Mouse (Mus musculus) fat pad, adult 2 months (tissue): ENCODE results near the gene Ckap4.

ENCODE experiments used
- DNase-seq: peaks from one replicate; pipeline ENCODE4 v3.0.0-alpha.2; 2011; ENCODE audit warnings: low read depth, low spot score; ENCODE audit errors: extremely low read depth

Ckap4 gene

DNA sequence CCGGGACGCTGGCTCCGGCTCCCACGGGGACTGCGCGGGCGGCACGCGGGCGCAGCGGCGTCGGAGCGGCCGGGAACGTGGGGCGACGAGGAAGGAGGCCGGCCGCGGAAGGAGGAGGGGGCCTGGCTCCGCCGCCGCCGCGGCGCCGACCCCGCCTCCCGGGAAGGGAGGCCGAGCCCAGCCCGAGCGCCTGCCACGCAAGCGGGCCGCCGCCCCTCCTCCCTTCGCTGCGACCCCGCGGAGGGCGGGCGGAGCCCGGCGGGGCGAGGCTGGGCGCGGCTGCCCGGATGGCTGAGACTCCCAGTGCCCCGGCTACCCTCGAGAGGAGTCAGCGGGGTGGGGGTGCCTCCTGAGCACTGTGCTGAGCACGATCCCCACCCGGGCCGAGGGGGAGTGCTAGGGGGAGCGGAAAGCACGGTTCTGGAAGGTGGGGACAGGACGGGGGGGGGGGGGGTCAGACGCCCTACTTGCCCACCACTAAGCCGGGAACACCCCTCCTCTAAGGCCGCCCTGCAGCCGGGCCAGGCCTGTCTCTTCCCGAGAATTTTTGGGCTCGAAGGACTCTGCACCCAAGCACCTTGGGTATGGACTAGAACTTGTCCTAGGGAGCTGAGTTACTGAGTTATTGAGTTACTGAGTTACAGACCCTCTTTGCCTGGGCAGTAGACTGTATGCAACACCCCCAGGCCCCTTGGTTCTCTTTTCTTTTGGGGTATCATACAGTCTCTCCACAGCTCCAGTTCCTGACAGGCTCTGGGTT lies at the start of gene Ckap4:
Gene Ckap4, minus strand, starts transcription at position 151 of the 760 bp plus-strand sequence.
- no peak for DNase-seq

DNA sequence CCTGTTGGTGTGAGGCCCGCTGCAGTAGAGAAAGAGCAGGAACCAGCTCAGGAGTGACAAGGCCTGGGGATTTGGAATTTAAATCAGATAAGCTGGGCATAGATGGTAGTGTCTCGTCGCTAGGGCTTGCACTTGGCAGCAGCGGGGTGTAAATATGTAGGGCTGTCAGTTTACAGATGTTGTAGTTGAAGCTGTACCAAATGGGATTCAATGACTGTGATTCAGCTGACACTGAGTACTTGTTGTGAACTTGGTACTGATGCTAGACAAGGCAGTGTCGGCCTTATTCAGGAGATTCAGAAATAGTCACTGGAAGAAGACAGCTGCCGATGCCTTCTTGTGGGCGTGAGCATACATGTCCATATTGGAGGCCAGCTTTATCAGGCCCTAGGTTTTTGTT lies 48.4 kb upstream of the Ckap4 start:
- DNase-seq, result no peak

DNA sequence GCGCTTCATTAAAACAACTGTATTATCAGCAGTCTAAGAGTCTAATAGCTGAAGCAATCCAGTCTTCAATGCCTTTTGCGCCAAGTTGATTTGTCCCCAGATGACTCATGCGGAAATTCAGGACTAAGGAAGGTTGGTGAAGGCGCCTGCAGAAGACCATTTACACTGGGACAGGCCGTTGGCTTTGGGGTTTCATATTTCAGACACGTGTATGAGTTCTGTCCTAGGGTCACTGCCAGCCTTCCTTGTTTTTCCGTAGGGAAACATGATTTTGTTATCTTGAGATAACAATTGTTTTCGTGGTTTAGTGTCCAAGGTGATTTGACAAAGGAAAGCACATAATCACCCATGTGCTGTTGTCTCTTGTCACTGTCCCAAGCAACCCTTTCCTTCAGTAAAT lies 47.3 kb upstream of the Ckap4 start:
- no peak for DNase-seq

DNA sequence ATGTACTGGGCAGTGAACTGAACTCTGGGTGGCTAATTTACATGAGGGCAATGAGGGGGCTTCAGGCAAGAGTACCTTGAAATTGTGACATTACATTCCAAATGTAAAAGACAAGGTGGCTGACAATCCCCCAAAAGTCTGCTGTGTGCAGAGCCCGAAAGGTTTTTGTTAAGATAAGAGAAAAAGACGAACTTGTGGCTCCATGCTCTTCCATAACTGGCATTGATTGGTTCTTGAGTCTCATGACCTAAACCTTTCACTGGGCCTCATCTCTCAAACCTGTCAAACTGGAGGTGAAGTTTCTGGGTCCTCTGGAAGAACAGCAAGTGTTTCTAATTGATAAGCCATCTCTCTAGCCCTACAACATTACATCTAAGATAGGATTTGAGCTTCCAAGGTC lies 45.7 kb upstream of the Ckap4 start:
- DNase-seq, result no peak

DNA sequence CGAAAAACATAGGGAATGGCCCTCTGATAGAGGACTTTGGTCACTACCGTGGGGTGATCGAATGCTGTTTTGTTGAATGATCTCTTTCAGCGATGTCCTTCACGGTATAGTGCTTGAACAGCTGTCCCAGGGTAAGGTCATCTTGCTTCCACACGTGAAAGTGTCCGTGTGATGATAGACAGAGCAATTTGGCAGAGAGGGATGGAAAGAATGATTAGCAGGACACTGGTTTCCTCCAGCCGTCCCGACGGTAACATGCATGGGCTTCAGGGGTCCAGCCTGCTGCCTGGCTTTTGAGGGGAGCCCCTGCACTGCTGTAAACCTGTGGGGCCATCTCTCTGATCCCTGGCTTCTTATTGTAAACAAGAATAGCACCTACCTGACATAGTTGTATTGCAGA lies 44.9 kb upstream of the Ckap4 start:
- no peak for DNase-seq

DNA sequence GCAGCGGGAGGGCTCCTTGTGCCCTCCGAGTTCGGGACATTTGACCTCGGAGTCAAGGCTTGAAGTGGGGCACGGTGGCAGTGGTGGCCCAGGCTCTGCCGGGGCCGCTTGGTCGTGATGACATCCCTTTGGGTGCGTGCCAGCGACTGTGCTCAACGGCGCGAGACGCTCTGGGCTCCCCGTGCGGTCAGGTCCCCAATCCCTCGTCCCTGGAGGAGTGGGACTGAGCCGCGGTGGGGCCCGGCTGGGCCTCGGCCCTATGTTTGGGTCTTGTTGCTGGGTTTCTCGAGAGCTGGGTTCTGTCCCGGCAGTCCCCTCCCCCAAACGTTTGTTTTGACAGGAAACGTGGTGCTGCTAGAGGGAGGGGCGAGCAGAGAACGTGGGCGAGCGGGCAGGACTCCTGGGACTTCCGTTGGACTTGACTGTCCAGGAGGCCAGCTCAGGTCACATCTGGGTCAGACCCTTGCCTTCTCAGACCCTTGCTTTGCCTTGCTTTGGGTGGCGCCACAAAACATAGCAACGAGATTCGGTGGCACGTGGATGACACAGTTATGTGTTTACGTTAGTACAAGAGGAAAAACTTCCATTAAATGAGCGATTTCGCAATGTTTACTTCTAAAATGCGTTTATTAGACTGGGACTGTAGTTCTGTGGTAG lies 43.3 kb upstream of the Ckap4 start:
- no peak for DNase-seq

DNA sequence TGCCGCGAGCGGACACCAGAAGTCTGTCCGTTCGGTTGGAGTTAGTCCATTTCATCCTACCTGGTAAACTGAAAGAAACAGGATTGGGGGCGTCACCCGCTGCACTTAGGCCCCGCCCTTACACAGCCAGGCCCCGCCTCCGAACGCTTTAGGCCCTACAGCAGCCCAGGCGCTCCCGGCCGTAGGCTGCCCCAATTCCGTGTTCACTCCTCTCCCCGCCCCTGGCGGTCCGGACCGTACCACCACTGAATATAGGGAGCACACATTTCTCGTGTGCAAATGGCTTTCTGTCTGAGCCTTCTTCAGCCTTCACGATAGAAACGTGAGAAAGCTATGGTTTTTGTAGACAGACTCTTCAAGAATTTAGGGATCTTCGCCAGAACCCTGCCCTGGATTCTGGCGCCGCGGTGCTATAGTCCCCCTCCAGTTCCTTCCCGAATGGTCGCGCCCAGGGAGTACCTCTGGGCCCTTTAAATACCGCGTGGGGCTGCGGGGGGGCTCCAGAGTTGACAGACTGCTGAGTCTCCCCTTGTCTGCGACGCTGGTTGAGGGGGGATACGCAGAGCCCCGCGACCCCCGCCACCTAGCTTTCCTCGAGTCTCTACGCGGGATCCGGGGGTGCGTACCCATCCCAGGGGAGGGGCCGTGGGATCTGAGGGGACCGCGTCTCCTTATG lies 42.7 kb upstream of the Ckap4 start, which contains the start of gene Tcp11l2:
Gene Tcp11l2, plus strand, starts transcription at position 232 of the 676 bp plus-strand sequence.
- peak; percentile 46 for DNase-seq

DNA sequence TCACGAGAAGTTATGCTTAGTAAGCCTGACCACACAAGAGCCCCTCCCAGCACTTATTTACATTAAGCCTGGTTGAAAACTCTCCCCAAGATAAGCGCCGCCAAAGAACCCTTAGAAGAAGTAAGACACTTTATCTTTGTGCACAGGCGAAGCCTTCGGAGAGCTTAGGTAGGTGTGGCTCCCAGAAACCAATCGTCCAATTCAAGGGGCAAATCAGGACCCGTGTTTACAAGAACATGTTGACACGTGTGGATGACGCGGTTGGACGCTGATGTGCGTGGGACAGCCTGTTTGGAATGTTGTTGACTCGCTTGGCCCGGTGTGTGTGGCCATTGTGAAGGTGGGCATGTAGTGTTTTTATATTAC lies 42.1 kb upstream of the Ckap4 start:
- no peak for DNase-seq

DNA sequence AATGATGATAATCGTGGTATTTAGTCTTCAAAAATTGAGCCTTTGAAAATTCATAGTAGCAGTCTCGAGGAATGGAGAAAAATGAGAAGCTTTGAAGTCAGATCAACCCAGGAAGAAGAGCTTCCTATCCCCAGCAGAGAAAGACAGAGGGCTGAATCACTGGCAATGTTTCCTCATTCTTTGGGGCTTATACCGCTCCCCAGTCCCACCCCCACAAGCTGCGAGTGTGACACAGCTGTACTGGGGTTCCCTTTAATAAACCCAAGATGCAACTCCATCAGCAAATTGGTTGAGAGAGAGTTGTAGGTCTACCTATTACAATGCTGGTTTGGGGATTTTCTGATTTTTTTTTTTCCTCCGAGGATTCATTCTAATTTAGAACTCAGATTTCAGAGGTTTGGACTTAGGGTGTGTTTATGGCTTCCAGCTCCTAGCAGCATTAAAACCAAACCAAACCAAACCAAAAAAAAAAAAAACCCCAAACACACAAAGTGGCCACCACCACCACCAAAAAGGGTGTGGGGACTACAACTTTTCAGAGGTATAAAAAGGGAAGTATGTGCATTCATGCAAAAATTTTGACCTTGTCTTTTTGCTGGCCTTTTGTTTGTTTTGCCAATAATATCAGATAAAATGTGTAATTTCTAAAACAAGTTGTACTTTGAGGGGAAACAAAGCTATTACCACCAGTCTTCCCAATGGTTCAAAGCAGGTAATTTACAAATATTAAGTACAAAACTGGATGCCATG lies 40.0 kb upstream of the Ckap4 start:
- no peak for DNase-seq

DNA sequence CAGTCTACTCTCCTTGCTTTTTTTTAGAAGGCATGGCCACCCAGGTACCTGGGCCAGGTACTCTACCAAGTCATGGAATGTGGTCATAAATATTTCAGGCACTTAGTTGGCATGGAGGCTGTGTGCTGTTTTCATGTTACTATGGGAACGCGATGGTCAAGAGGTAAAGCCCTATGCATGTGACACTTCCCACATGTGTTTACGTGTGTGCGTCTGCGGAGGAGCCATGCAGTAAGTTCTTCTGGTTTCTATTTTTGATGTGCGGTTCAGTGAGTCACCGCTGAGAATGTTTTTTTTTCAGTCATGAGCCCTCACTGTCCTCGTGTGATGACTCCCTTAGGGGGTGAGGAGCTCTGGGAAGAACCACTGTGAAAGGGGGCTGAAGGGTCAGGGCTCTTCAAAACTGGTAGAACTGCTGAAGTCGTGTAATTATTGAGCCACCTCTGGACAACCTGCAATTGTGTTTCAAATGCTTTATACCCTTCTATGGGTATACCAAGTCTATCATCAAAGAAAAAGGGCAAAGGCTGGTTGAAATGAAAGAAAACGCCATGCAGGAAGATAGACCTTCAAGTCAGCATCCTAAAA lies 37.3 kb upstream of the Ckap4 start:
- no peak for DNase-seq

DNA sequence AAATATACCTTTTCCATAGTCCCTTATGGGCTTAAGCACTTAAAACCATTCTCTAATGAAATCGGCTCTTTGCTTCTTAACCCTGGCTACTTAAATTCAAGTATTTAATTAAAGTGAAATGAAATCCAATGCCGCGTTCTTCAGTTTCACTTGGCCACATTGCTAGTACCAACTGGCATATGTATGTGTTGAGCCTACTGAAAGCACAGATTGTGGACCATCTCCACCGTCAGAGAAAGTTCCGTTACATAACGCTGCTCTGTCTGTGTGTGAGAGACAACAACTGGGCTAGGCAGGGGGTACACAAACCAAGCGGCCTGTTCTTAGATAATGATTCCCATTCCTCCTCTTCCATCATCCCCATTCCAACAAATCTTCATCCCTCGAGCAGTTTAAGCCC lies 30.6 kb upstream of the Ckap4 start:
- DNase-seq, result no peak

DNA sequence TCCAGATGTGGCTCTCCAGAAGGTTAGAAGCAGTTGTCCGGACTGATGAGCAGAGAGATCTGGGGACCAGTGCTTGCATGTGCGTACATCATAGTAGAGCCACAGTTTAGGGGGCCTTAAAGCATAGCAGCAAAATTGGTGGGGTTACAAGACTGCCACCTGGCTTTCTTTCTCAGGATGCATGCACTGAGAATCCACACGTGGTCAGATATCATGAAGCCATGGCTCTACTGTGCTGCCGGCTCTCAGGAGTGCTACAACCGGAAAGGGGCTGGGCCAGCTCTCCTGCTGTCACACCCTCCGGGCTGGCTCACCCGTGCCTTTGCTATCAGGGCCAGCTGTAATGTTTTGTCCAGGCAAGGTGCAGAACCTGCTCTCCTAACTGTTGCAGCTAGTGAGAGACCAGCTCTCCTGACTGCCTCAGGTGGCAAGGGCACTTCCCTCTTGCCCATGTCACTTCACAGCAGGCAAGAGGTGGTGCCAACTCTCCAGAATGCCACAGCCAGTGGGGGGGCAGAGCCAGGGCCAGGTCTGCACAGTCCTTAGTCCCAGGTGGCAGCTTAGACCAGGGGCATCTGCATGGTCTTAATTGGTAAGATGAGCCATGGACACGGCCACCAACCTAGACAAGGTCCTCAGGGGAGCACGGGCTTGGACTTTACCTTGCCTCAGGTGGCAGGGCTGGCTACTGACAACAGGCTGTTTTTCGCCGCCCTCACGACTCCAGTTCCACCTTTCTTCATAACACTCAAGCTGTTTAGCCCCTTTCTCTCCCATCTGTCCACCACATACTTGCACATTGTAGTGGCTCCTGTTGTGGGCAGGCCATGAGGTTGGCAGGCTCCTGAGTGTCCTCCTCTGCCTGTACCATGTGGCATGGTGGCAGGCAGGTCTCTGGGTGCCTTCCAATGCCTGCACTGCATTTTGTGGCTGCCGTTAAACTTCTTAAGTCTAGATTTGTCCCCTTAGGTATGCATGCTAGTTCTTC lies 29.0 kb upstream of the Ckap4 start:
- DNase-seq, result no peak

DNA sequence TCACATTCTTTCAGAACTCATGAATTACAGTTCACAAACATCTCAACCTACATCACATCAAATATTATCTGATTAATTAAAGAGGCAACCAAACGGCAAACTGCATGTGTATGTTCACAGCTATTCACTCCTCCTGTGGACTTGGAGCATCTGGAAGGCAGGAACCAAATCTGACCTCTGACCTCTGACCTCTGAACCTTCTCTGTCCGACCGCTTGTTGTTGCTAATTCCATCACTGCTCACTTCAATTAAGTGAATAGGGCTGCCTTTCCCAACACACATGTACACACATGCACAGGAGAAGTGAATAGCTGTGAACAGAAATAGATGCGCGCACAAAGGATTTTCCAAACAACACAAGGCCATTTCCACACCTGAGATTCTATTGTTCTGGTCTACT lies 28.3 kb upstream of the Ckap4 start:
- no peak for DNase-seq

DNA sequence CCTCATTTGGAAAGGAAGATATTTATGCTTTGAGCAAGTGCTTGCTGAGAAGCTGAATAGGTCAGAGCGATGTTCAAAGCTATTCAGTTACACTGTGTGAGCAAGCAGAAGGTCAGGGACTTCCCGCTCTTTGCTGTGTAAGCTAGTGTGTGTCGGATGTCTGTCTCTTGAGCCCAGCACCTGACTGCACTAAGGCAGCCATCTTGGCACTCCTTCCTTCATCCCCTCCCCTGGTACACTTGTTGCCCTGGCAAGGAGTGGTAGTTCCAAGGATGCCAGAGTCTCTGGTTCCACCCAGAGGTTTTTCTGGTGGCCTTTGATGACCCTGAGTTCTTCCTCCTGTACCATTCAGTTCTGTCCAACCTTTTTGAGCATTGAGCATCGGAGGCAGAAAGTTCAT lies 26.1 kb upstream of the Ckap4 start:
- no peak for DNase-seq

DNA sequence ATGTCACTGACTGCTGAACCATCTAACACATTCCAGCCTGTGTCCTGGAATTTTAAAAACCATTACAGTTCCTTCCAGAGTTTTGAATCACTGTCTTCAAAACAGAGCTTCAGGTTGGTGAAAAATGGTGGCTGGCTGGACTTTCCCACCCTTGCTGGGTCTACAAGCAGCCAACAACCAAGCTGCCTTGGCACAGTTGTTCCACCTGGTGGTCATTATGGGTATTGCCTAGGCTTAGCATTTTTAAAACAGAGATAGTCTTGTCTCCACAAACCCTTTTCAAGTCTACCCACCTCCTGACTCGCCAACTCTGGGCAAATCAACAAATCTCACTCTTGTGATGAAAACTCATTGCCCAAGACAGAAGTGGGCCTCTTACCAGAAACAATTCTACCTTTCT lies 24.6 kb upstream of the Ckap4 start:
- DNase-seq, result no peak

DNA sequence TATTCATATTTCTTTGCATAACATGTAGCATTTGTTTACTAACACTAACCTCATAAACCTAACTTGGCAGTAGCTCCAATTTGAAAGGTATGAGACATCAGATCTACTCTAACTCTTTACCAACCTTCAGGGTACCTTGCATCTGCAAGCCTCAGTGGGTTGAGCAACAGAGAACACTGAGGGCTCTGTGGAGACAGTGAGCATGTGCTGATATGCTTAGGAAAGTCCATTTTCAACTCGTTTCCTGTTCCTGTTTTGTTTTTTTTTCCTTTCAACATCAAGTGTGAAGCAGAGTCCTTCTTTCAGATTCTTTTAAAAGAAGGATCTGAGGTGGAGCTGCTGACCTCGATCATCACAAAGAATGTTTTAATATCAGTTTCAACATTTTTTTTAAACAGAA lies 22.3 kb upstream of the Ckap4 start:
- no peak for DNase-seq

DNA sequence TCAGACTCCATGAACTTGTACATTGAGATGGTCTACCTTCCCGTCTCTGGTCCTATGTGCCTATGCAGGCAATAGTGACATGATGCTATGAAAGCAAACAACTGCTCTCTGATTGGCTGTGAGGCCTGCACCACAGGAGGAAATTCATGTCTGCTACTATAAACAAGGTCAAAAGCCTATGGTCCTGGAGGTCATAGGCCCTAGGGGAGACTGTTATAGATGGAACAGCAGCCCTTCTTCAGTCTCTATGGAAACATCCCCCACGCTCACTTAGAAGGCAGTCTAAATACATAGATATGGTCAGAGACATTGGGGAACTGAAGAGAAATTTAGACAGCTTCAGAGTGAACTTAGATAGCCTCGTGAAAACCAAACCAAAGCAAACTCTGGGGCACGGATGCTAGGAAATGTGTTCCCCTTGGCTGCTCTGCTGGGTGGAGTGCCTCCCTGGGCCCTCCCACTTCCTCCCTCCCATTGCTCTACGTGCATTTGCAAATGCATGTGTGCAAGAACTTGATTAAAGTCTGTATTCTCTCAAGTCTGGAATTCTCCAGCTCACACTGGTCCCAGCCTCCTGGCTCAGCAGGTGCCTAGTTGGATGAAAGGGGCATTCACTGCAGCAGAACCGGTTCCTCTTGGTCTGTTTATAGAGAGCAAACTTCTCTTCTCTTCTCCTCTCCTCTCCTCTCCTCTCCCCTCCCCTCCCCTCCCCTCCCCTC lies 20.6 kb upstream of the Ckap4 start:
- DNase-seq, result no peak

DNA sequence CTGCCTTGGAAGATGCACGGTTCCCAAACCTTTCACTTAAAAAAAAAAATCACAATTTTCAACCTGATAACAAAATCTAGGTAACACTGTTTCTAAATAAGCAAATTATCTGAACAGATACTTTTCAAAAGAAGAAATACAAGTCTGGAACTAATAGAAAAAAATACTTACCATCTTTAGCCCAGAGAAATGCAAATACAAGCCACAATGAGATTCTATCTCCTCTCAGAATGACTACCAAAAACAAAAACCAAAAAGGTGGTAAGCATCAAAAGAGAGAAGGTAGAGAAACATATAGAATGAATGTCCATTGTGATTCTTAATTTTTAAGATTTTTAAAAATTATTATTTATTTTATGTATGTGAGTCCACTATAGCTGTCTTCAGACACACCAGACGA lies 18.6 kb upstream of the Ckap4 start:
- no peak for DNase-seq

DNA sequence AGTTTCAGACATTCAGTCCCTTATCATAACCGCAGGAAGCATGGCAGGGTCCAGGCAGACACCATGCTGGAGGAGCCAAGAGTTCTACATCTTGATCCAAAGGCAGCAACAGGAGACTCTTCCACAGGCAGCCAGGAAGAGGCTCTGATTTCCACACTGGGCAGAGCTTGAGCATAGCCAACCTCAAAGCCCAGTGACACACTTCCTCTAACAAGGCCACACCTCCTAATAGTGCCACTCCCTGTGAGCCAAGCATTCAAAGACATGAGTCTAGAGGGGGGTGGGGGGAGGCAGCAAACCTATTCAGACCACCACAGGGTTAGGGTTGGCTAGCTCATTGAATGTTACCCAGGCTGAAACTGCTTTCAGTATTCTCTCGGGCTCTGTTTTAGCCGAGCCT lies 18.0 kb upstream of the Ckap4 start:
- no peak for DNase-seq
